Mouse (Mus musculus): Measurements from ENCODE around the gene C1qtnf9. TPM values are rescaled to one million over a fixed set of nuclear protein-coding genes. Genes with fewer than 3 reads are reported as not detected.

Gene C1qtnf9
- total RNA-seq, 2 experiments from 2014 or later = 0.20 TPM; not detected in 1

DNA sequence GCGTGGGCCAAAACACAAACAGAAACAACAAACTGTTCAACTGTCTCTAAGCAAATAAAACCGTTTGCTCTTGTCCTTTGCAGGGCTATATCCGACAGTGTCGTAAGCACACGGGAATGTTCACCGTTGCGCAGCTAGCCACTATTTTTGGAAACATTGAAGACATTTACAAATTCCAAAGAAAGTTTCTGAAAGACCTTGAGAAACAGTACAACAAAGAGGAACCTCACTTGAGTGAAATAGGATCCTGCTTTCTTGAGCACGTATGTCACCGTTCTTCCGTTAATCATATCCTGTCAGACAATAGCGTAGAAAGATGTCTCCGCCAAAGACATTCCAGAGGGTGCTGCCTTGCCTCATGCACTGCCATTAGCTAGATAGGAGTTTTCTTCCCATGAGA is 18.1 kb upstream of the C1qtnf9 start:
- DNase-seq = no peak
- intact Hi-C loops (cut with DNase I) = no loop called here

DNA sequence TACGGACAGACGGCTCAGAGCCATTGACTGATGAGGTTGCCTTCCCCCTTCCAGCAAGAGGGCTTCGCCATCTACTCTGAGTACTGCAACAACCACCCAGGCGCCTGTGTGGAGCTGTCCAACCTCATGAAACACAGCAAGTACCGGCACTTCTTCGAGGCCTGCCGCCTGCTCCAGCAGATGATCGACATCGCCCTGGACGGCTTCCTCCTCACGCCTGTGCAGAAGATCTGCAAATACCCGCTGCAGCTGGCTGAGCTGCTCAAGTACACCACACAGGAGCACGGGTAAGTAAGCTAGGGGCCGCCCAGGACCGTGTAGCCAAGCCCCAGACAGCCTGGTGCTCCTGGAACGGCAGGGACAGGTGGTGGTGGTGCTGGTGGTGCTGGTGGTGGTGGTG is 16.4 kb upstream of the C1qtnf9 start:
- intact Hi-C loops (cut with DNase I) = no loop called here
- no peak for DNase-seq

GRCm38 (mm10) chr14:60752892-60753800 is 14.8 kb upstream of the C1qtnf9 start:
- intact Hi-C loops (cut with DNase I) = no loop called here
- peak; percentile 74 for DNase-seq

DNA sequence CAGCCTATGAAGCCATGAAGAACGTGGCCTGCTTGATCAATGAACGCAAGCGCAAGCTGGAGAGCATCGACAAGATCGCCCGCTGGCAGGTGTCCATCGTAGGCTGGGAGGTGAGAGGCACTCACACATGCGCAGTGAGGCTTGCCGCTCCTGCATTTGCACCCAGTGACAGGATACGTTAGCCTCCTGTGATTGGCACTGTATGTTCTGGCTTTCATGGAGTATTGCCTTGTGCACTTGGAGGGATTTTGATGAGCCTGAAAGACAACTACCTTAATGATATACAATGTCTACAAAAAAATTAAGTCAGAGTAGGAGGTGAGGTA is 14.2 kb upstream of the C1qtnf9 start:
- no peak for DNase-seq

DNA sequence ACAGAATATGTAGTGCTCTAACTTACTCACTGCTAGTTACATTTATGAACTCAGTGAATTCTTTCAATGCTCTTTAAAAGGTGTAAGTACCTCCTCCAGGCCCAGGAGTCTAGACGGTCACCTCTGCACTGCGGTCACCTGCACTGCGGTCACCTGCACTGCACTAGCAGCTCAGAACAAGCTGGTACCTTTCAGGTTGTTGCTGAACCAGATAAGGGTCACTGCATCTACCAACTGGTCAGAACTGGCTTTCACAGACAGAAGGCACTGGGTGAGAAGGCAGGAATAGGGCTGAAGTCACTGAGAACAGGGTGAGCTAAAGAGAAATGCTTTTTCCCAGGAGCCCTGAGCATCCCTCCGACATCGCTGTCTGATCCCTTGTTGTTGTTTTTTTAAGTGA is 13.3 kb upstream of the C1qtnf9 start:
- DNase-seq = no peak
- intact Hi-C loops (cut with DNase I) = no loop called here

More for the DNA sequence above, 14.2 kb upstream of the C1qtnf9 start:
- intact Hi-C loops (cut with DNase I) = no loop called here

- DNase-seq = peak; percentile 63
- intact Hi-C loops (cut with DNase I) = no loop called here
Observed at GRCm38 (mm10) chr14:60756271-60756670, 11.7 kb upstream of the C1qtnf9 start.

DNA sequence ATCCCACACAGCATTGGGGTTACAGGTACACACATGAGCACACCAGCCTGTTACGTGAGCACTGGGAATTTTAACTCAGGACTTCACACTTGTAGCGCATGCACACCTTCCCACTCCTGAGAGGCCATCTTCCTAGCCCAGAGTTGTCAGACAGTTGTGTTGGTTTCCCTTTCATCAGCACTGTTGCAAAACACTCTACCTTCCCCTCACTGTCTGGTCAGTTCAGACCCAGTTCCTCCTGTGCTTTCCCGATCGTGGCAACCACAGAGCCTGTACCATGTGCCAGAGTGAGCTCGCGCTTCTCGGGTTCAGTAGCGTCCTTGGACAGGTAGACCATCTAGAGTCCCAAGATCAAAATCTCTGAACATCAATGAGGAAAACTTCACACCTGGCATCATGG is 10.7 kb upstream of the C1qtnf9 start:
- no peak for DNase-seq

GRCm38 (mm10) chr14:60757722-60758121 is 10.2 kb upstream of the C1qtnf9 start:
- no peak for DNase-seq
- intact Hi-C loops (cut with DNase I) = no loop called here

More for the DNA sequence above, 10.7 kb upstream of the C1qtnf9 start:
- intact Hi-C loops (cut with DNase I) = no loop called here

- no peak for DNase-seq
- intact Hi-C loops (cut with DNase I) = no loop called here
Observed at GRCm38 (mm10) chr14:60759097-60759496, 8.8 kb upstream of the C1qtnf9 start.

GRCm38 (mm10) chr14:60761801-60762200 is 6.1 kb upstream of the C1qtnf9 start:
- intact Hi-C loops (cut with DNase I) = no loop called here
- no peak for DNase-seq

DNA sequence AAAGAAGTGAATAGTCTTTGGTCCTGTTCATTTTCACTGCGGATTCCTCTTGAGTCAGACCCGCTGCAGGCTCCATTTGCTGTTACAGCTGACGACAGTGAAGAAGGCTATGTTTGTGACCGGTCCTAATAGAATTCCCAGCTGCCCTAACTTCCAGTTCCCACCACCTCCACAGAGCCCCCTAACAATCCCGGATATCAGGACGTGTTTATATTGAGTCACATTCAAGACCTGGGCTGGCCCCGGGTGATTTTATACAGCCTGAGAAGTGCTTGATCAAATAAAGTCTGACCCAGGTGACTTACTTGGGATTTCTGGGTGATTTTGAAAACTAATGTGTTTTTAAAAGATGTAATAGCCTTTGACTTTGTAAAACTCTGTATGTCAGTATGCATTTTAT is 5.2 kb upstream of the C1qtnf9 start:
- intact Hi-C loops (cut with DNase I) = no loop called here
- DNase-seq = no peak

DNA sequence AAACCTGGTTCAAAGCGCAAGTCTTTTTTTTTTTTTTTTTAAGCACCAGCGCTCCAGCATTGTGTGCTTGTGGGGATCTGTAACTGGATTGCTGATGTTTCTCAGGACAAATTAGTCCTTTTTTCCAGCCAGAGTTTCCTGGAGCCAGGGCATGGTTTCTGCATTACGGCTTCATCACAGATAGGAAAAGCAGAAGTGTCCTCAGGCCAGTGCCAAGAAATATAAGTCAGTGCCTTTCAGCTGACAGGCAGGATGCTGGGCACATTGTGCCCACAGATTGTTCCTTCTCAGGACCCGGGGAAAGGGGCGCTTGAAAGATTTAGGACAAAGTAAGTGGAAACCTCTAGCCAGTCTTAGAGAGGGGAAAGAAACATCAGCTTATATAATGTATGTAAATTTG is 4.2 kb upstream of the C1qtnf9 start:
- DNase-seq = no peak
- intact Hi-C loops (cut with DNase I) = no loop called here

DNA sequence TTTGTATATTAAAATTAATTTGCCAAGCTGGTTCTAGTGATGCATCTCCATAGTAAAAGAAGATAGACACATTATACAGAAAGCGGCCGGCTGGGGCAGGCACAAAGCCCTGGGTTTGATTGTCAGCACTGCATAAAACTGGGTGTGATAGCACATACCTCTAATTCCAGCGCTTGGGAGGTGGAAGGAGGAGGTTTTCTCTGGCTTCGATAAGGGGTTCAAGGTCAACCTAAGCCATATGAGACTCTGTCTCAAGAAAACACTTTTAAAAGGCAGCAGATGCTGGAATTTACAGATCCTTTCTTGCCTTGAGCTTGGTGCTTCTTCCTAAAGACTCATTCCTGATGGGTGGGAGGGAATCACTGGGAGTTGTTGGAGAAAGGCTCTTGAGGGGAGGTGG is 3.4 kb upstream of the C1qtnf9 start:
- DNase-seq = no peak
- intact Hi-C loops (cut with DNase I) = no loop called here

DNA sequence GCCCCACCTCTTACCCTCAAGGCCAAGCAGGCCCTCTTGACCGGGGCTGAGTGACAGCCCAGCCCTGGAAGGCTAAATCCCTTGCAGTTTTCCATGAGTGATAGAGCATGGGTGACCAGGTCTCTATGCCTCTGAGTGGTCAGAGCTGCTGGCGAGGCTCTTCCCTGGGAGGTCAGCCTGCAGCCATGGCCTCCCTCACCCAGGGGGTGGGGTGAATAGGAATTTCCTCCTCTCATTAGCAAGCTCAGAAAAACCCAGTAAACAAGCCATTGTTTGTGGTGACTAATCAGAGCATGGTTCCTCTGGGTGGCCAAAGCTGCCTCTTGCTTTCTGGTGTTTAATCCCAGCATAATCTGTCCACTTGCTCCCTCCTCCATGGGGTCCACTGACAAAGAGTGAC is 2.9 kb upstream of the C1qtnf9 start:
- intact Hi-C loops (cut with DNase I) = no loop called here
- DNase-seq = no peak

DNA sequence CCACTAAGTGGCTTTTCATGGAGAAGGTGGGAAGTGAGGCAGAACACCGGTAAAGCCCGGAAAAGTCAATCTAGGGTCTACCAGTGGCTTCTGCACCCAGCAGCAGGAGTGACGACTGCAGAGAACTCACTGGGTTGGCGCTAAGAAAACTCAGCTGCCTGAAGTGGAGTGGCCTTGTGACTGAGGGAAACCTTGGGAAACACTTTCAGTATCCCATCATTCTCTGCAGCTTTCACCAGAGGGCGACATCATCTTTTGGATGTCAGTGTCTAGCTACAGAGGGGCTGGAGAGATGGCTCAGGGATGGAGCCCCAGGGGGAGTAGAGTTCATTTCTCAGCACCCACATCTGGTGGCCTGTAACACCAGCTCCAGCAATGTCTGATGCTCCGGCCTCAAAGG is 1.4 kb downstream of the C1qtnf9 start:
- intact Hi-C loops (cut with DNase I) = no loop called here
- no peak for DNase-seq

DNA sequence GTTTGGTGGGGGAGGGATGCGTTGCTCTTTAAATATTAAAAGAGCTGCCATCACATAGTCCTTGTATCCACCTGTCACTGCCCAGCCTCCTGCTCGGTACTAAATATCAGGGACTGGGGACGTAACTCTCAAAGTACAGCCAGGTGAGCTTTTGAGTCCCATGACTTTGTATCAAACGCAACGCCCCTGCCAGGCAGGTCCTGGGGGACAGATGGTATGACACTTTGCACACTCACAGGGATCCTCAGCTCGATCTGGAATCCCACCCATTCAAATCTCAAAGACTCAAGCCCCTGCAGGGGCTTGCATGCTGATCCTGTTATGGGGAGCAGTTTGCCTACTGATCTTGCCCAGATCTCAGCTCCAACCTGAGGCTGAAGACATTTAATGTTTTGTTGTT is 2.7 kb downstream of the C1qtnf9 start:
- no peak for DNase-seq
- intact Hi-C loops (cut with DNase I) = loop anchor here (5.0 kb wide), 1 partner anchor 258 kb away; no protein-coding TSS in a partner anchor

DNA sequence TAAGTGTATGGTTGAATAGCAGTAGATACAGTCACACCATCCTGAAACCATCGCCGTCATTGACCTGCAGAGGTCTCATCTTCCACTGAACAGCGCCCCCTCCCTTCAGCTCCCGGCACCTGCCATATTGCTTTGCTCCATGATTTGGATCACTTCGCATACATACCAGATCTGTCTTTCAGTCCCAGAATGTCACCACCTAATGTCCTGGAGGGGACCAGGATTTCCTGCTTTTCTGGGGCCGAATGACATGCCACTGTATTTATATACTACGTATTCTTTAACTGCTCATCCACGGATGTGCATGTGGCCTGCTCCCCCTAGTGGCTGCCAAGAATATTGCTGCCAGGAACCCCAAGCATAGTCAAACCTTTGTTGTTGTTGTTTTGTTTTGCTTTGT is 3.1 kb downstream of the C1qtnf9 start:
- DNase-seq = peak; percentile 79
- intact Hi-C loops (cut with DNase I) = loop anchor here (5.0 kb wide), 1 partner anchor 259 kb away; no protein-coding TSS in a partner anchor

DNA sequence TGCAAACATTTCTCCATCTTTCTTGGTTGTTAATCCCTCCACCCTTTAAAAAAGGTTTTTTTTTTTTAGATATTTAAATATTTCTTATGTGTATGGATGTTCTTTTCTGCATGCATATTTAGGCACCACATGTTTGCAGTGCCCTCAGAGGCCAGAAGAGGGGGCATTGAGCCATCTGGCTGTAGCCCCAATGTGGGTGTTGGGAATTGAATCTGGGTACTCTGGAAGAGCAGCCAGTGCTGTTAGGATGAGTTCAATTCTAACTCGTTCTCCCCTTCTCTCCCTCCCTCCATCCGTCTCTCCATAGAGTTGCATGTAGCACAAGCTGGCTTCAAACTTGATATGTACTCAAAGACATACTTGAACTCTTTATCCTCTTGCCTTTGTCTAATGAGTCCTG is 5.5 kb downstream of the C1qtnf9 start:
- DNase-seq = no peak
- intact Hi-C loops (cut with DNase I) = loop anchor here (5.0 kb wide), 1 partner anchor 261 kb away; no protein-coding TSS in a partner anchor

- no peak for DNase-seq
- intact Hi-C loops (cut with DNase I) = no loop called here
Observed at GRCm38 (mm10) chr14:60776521-60776920, 8.6 kb downstream of the C1qtnf9 start.

GRCm38 (mm10) chr14:60777485-60777919 is 9.6 kb downstream of the C1qtnf9 start:
- no peak for DNase-seq
- intact Hi-C loops (cut with DNase I) = no loop called here

DNA sequence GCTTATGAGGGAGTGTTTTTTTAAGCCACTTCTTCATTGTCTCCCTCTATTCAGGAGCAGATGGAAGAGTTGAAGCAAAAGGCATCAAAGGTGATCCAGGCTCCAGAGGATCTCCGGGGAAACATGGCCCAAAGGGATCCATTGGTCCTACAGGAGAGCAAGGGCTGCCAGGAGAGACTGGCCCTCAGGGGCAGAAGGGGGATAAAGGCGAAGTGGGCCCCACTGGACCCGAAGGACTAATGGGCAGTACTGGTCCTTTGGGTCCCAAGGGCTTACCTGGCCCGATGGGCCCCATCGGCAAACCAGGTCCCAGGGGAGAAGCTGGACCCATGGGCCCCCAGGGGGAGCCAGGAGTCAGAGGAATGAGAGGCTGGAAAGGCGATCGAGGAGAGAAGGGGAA is 11.3 kb downstream of the C1qtnf9 start:
- intact Hi-C loops (cut with DNase I) = no loop called here
- DNase-seq = no peak

GRCm38 (mm10) chr14:60782121-60782656 is 14.3 kb downstream of the C1qtnf9 start:
- intact Hi-C loops (cut with DNase I) = no loop called here
- no peak for DNase-seq

All from left cerebral cortex, postnatal 4 days (tissue).